Mouse (Mus musculus): Measurements from ENCODE around the gene Pcdh15. TPM values are rescaled to one million over a fixed set of nuclear protein-coding genes. Genes with fewer than 3 reads are reported as not detected.

The Pcdh15 gene
- polyA plus RNA-seq, 1 experiment from 2014 or later, result 8.8 TPM

DNA sequence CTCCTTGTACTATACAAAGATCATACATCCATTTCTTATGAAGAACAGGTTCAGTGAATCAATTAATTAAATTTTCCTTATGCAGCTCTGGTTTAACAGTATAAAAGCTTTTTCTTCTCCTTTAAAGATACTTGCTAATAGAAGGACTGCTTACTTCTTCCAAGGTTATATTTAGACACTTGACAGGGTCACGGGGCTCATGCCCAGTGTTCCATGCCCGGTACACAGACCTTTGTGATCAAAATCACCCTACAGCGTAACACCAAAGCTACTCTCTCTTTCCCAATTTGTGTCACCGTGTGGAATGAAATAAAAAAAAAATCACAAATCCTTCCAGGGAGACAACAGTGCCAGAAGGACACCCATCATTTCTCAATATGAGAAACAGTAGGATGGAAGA, 48.8 kb downstream of the Pcdh15 start:
- no peak overlapping the region for H3K4me3 ChIP-seq
- WGBS, result 75% methylated on average over 4 of the region's 4 CpGs
- no peak overlapping the region for H3K27ac ChIP-seq (replicated peaks)
- H3K9ac ChIP-seq, result no peak overlapping the region
- ATAC-seq (ENCODE audit: low read depth), result no peak
- no peaks in the 10 kb centered on the region for H3K27me3 ChIP-seq
- H3K4me2 ChIP-seq, result no peak overlapping the region
- no peaks in the 10 kb centered on the region for H3K4me1 ChIP-seq (replicated peaks)
- no peaks in the 10 kb centered on the region for H3K9me3 ChIP-seq
- H3K36me3 ChIP-seq, result no peaks in the 10 kb centered on the region

- H3K9me3 ChIP-seq, result no peaks in the 10 kb centered on the region
- no peak for ATAC-seq (ENCODE audit: low read depth)
- 86% methylated on average over 5 of the region's 5 CpGs for WGBS
- no peaks in the 10 kb centered on the region for H3K4me1 ChIP-seq (replicated peaks)
- no peaks in the 10 kb centered on the region for H3K36me3 ChIP-seq
- no peak overlapping the region for H3K4me2 ChIP-seq
- no peak overlapping the region for H3K4me3 ChIP-seq
- H3K27me3 ChIP-seq, result no peaks in the 10 kb centered on the region
- no peak overlapping the region for H3K9ac ChIP-seq
- no peak overlapping the region for H3K27ac ChIP-seq (replicated peaks)
These were observed 55.4 kb downstream of the Pcdh15 start for GRCm38 (mm10) chr10:73154544-73154943.

DNA sequence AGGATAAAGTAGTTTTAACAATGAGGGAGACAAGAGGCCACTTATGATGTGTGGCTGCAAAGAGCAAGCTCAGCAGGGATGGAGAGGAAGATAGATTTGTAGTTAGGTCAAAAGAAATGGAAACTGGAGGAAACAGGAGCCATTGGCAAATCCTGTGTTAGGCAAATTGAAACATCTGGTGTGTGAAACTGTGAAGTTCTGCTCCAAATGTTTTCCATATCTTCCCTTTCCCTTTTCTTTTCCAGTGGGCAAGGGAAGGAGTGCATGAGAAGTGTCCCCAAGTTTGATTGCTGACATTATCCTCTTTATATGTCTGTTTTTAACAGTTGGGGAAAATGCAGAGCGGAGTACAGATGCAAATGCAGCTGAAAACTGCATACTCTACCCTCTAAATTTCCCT, 62.6 kb downstream of the Pcdh15 start:
- Histone ChIP-seq H3K36me3 (no peaks in the 10 kb centered on the region), H3K27me3 (no peaks in the 10 kb centered on the region), H3K4me1 (replicated peaks) (no peaks in the 10 kb centered on the region), H3K9me3 (no peaks in the 10 kb centered on the region), H3K9ac (no peak overlapping the region), H3K4me3 (no peak overlapping the region), H3K4me2 (no peak overlapping the region), H3K27ac (replicated peaks) (no peak overlapping the region)
- no peak for ATAC-seq (ENCODE audit: low read depth)
- 90% methylated on average over 1 of the region's 1 CpGs for WGBS

- no peak for ATAC-seq (ENCODE audit: low read depth)
- H3K9me3 ChIP-seq, result no peaks in the 10 kb centered on the region
- no peaks in the 10 kb centered on the region for H3K4me1 ChIP-seq (replicated peaks)
- WGBS, result 74% methylated on average over 2 of the region's 2 CpGs
- H3K9ac ChIP-seq, result no peak overlapping the region
- no peaks in the 10 kb centered on the region for H3K27me3 ChIP-seq
- H3K4me3 ChIP-seq, result no peak overlapping the region
- no peak overlapping the region for H3K27ac ChIP-seq (replicated peaks)
- H3K4me2 ChIP-seq, result no peak overlapping the region
- no peaks in the 10 kb centered on the region for H3K36me3 ChIP-seq
These were observed 116.9 kb downstream of the Pcdh15 start for GRCm38 (mm10) chr10:73216001-73216400.

- Histone ChIP-seq H3K4me1 (replicated peaks) (no peaks in the 10 kb centered on the region), H3K4me3 (no peak overlapping the region), H3K4me2 (no peak overlapping the region), H3K27me3 (no peaks in the 10 kb centered on the region), H3K9me3 (no peaks in the 10 kb centered on the region), H3K27ac (replicated peaks) (no peak overlapping the region), H3K9ac (no peak overlapping the region), H3K36me3 (no peaks in the 10 kb centered on the region)
- WGBS, result 78% methylated on average over 5 of the region's 5 CpGs
- ATAC-seq (ENCODE audit: low read depth), result no peak
These were observed 143.2 kb downstream of the Pcdh15 start for GRCm38 (mm10) chr10:73242294-73242693.

DNA sequence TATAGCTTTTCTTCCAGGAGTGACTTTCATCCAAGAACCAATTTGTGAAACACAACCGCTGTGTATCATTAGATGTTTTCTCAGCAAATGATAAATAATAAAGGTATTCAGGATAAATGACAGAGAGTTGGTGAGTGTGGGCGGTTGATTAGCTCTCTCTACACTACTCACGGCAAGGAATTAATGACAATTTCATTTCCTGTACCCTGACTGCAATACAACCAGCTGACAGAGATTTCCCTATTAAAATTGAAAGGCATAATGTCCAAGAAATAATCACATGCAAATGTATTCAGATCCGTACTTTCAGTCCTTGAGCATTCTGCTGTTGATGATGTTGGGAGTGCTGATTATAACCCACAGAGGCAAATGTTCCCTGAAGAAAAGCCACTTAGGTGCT, 181.3 kb downstream of the Pcdh15 start:
- Histone ChIP-seq H3K4me3 (no peak overlapping the region), H3K4me1 (replicated peaks) (no peaks in the 10 kb centered on the region), H3K36me3 (no peaks in the 10 kb centered on the region), H3K9ac (no peak overlapping the region), H3K27ac (replicated peaks) (no peak overlapping the region), H3K4me2 (no peak overlapping the region), H3K27me3 (no peaks in the 10 kb centered on the region), H3K9me3 (no peaks in the 10 kb centered on the region)
- 79% methylated on average over 4 of the region's 4 CpGs for whole genome bisulfite sequencing
- no peak for ATAC-seq (ENCODE audit: low read depth)

DNA sequence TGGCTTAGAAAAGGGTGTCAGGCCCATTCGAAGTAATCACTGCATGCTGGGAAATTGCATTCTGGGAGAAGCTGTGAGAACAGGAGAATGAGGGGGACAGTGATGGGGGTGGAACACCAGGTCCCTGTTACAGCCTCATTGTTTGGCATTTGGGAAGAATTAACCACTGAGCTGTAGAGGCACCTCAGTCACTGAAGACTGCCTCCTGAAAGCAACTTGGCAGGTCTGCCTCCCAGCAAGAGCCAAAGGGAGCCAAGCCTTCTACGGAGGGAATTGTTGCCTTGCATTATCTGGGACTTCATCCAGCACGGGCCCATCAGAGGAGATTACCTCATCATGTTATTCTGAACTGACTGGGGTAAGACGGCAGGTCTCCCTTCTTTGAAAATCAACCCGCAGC, 197.3 kb downstream of the Pcdh15 start:
- Histone ChIP-seq H3K4me3 (no peak overlapping the region), H3K4me2 (no peak overlapping the region), H3K4me1 (replicated peaks) (no peaks in the 10 kb centered on the region), H3K9ac (no peak overlapping the region), H3K36me3 (no peaks in the 10 kb centered on the region), H3K9me3 (no peaks in the 10 kb centered on the region), H3K27me3 (no peaks in the 10 kb centered on the region), H3K27ac (replicated peaks) (no peak overlapping the region)
- 72% methylated on average over 5 of the region's 5 CpGs for WGBS
- no peak for ATAC-seq (ENCODE audit: low read depth)

- H3K27me3 ChIP-seq, result no peaks in the 10 kb centered on the region
- H3K4me1 ChIP-seq (replicated peaks), result no peaks in the 10 kb centered on the region
- no peak overlapping the region for H3K9ac ChIP-seq
- no peak overlapping the region for H3K4me3 ChIP-seq
- no peak for ATAC-seq (ENCODE audit: low read depth)
- H3K9me3 ChIP-seq, result no peaks in the 10 kb centered on the region
- 84% methylated on average over 8 of the region's 8 CpGs for WGBS
- H3K4me2 ChIP-seq, result no peak overlapping the region
- no peaks in the 10 kb centered on the region for H3K36me3 ChIP-seq
- no peak overlapping the region for H3K27ac ChIP-seq (replicated peaks)
These were observed 202.8 kb downstream of the Pcdh15 start for GRCm38 (mm10) chr10:73301951-73302350.

DNA sequence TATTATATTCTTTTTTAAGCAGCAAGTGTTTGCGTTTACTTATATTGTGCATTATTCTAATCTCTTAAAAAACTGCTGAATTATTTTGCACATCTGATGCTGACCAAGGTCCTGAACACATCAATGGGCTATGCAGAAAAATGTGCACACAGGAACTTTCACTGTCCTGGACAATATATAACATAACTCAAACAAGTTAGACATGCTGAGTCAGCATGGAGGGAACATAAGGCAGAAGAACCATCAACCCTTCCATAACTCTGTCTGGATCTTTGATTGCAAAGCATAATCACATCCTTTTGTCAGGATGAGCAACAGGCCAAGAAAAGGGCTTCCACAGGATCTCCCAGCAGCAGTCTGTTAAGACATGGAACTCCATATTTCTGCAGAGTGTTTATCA, 207.5 kb downstream of the Pcdh15 start:
- Histone ChIP-seq H3K9me3 (no peaks in the 10 kb centered on the region), H3K4me2 (no peak overlapping the region), H3K4me3 (no peak overlapping the region), H3K27me3 (no peaks in the 10 kb centered on the region), H3K27ac (replicated peaks) (no peak overlapping the region), H3K36me3 (no peaks in the 10 kb centered on the region), H3K4me1 (replicated peaks) (no peaks in the 10 kb centered on the region), H3K9ac (no peak overlapping the region)
- ATAC-seq (ENCODE audit: low read depth), result no peak
- WGBS, result 96% methylated on average over 1 of the region's 1 CpGs

- H3K36me3 ChIP-seq, result no peaks in the 10 kb centered on the region
- H3K4me3 ChIP-seq, result no peak overlapping the region
- H3K4me2 ChIP-seq, result no peak overlapping the region
- no peak overlapping the region for H3K9ac ChIP-seq
- H3K9me3 ChIP-seq, result no peaks in the 10 kb centered on the region
- H3K4me1 ChIP-seq (replicated peaks), result no peaks in the 10 kb centered on the region
- ATAC-seq (ENCODE audit: low read depth), result no peak
- H3K27me3 ChIP-seq, result no peaks in the 10 kb centered on the region
- no peak overlapping the region for H3K27ac ChIP-seq (replicated peaks)
- WGBS, result 91% methylated on average over 7 of the region's 7 CpGs
These were observed 227.7 kb downstream of the Pcdh15 start for GRCm38 (mm10) chr10:73326861-73327260.

GRCm38 (mm10) chr10:73333426-73333825, 234.3 kb downstream of the Pcdh15 start:
- Histone ChIP-seq H3K27ac (replicated peaks) (no peak overlapping the region), H3K9ac (no peak overlapping the region), H3K4me1 (replicated peaks) (no peaks in the 10 kb centered on the region), H3K27me3 (no peaks in the 10 kb centered on the region), H3K4me2 (no peak overlapping the region), H3K9me3 (no peaks in the 10 kb centered on the region), H3K4me3 (no peak overlapping the region), H3K36me3 (no peaks in the 10 kb centered on the region)
- WGBS, result 88% methylated on average over 1 of the region's 1 CpGs
- no peak for ATAC-seq (ENCODE audit: low read depth)

- Histone ChIP-seq H3K27ac (replicated peaks) (no peak overlapping the region), H3K4me2 (no peak overlapping the region), H3K4me3 (no peak overlapping the region), H3K9me3 (no peaks in the 10 kb centered on the region), H3K4me1 (replicated peaks) (no peaks in the 10 kb centered on the region), H3K27me3 (no peaks in the 10 kb centered on the region), H3K36me3 (no peaks in the 10 kb centered on the region), H3K9ac (no peak overlapping the region)
- ATAC-seq (ENCODE audit: low read depth), result no peak
- WGBS, result 78% methylated on average over 2 of the region's 2 CpGs
These were observed 279.9 kb downstream of the Pcdh15 start for GRCm38 (mm10) chr10:73379001-73379400.

GRCm38 (mm10) chr10:73384003-73384402, 284.9 kb downstream of the Pcdh15 start:
- Histone ChIP-seq H3K27ac (replicated peaks) (no peak overlapping the region), H3K9me3 (no peaks in the 10 kb centered on the region), H3K9ac (no peak overlapping the region), H3K4me3 (no peak overlapping the region), H3K27me3 (no peaks in the 10 kb centered on the region), H3K36me3 (no peaks in the 10 kb centered on the region), H3K4me1 (replicated peaks) (no peaks in the 10 kb centered on the region), H3K4me2 (no peak overlapping the region)
- 87% methylated on average over 2 of the region's 2 CpGs for WGBS
- ATAC-seq (ENCODE audit: low read depth), result no peak
